Mouse (Mus musculus) thymus, postnatal 10 days (tissue): ENCODE measurements around the gene Tnni3k.

Experiments
- DNase-seq, 2 experiments: peaks; one replicate each; pipeline ENCODE4 v3.0.0; 2021; ENCODE audit warnings: low spot score in 2 of 2

Gene Tnni3k

GRCm38 (mm10) chr3:154764115-154764514 is 291.1 kb downstream of the Tnni3k start:
- no peak for DNase-seq

- DNase-seq = no peak
Measured at GRCm38 (mm10) chr3:154763374-154763773, 291.8 kb downstream of the Tnni3k start.

GRCm38 (mm10) chr3:154761108-154761507 is 294.1 kb downstream of the Tnni3k start:
- DNase-seq = no peak

GRCm38 (mm10) chr3:154758089-154758488 is 297.1 kb downstream of the Tnni3k start:
- DNase-seq = no peak

GRCm38 (mm10) chr3:154755225-154755624 is 300.0 kb downstream of the Tnni3k start:
- no peak for DNase-seq

- DNase-seq = no peak
Measured at GRCm38 (mm10) chr3:154754505-154754904, 300.7 kb downstream of the Tnni3k start.

- no peak for DNase-seq
Measured at GRCm38 (mm10) chr3:154744317-154744716, 310.9 kb downstream of the Tnni3k start.

- DNase-seq = no peak
Measured at GRCm38 (mm10) chr3:154742927-154743326, 312.3 kb downstream of the Tnni3k start.

GRCm38 (mm10) chr3:154741496-154741895 is 313.7 kb downstream of the Tnni3k start:
- DNase-seq = no peak
